ENCODE assay signal across 26 mouse cellular contexts in the genomic region with DNA sequence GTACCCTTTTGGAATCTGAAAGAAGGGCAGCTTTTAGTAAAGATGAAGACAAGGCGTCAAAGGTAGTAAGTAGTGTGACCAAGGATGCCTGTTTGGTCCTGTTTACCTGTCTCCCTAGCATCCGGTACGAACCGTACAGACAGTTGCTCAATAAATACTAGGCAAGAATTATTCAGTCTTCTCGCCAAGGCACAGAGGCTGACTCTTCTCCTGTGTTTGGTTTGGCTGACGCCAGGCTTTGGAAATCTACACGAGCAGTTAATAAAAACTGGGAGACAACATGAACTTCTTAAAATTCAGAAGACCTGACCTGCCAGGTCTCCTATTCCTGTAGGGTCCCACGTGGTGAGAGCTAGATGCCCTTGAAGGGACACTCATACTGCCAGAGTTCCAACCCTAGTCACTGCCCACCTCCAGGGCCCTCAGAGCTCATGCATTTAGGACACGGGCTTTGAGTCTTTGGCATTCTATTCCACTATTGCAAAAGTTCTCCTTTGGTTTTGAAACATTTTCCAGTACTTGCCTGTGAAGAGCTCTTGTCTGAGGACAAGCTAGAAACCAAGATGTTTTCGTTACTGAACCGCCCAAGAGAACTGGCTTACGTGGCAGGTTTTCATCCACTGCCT. TPM values are rescaled to one million over a fixed set of nuclear protein-coding genes. Genes with fewer than 3 reads are reported as not detected.
DNase-seq lines count a peak whose midpoint lies in the region; ATAC-seq and TF ChIP-seq lines count a peak whose summit lies in the region.
"Had no signal": no experiment of that assay in that cellular context is flagged by ENCODE, and none has a peak within 500 bp of the region (broad histone marks: within the 10 kb centered on the region; RNA-seq: fewer than 3 reads in every experiment).

No protein-coding gene starts in this region.

- DNase-seq in forebrain, embryonic 11.5 days (ENCODE audit: low spot score) = peak; percentile 16
- DNase-seq in forebrain, postnatal 0 days = no peak
- peak; percentile 1 for DNase-seq in kidney, postnatal 10 days
- no peak for DNase-seq in kidney, adult 9 months
- DNase-seq in fat pad, adult 2 months (ENCODE audit: extremely low read depth, low read depth, low spot score) = peak; percentile 96
- DNase-seq in lung, postnatal 10 days = peak; percentile 27
- DNase-seq in gastrocnemius, postnatal 4 days (ENCODE audit: low spot score in 2 of 2) = no peak
- DNase-seq in thymus, postnatal 25 days = no peak
- DNase-seq: adrenal gland, adult 2 months; adrenal gland, postnatal 25 days; B cell, adult 2 months; cerebellum, adult 2 months; cerebellum, postnatal 14 days; embryo, embryonic 11 days; gastrocnemius, postnatal 25 days; heart, postnatal 10 days; heart, postnatal 4 days had no signal

- no peak overlapping the region for H3K4me3 ChIP-seq in forebrain, embryonic 11.5 days (ENCODE audit: low read depth, low read length)
- H3K4me3 ChIP-seq in forebrain, postnatal 0 days (ENCODE audit: low read depth, low read length) = no peak overlapping the region
- H3K4me3 ChIP-seq: embryonic facial prominence, embryonic 15.5 days; erythroblast, embryonic 14.5 days; forebrain, embryonic 12.5 days; hindbrain, embryonic 12.5 days had no signal

- ATAC-seq in forebrain, embryonic 11.5 days (replicated peaks; ENCODE audit: low FRiP score) = no peak
- ATAC-seq in forebrain, postnatal 0 days = no peak
- ATAC-seq: forebrain, embryonic 16.5 days; hindbrain, embryonic 16.5 days; inflammation-experienced regulatory T-cells, adult 6 months had no signal

- H3K4me1 ChIP-seq in forebrain, embryonic 11.5 days (replicated peaks; ENCODE audit: control insufficient read depth, insufficient read depth, low read length) = no peaks in the 10 kb centered on the region
- no peaks in the 10 kb centered on the region for H3K4me1 ChIP-seq in forebrain, postnatal 0 days (ENCODE audit: insufficient read depth)
- H3K4me1 ChIP-seq: embryonic facial prominence, embryonic 15.5 days; forebrain, embryonic 12.5 days; hindbrain, embryonic 12.5 days had no signal

- TF ChIP-seq CTCF in forebrain, postnatal 0 days (IDR thresholded peaks at IDR 0.05; ENCODE audit: low read depth) = no peak

- no peaks in the 10 kb centered on the region for H3K27me3 ChIP-seq in forebrain, embryonic 11.5 days (ENCODE audit: control insufficient read depth, insufficient read depth, low read length)
- H3K27me3 ChIP-seq in forebrain, postnatal 0 days (ENCODE audit: insufficient read depth, low read length) = no peaks in the 10 kb centered on the region
- H3K27me3 ChIP-seq: embryonic facial prominence, embryonic 15.5 days; forebrain, embryonic 12.5 days; hindbrain, embryonic 12.5 days had no signal

- no peak overlapping the region for H3K4me2 ChIP-seq in forebrain, embryonic 11.5 days (ENCODE audit: low read depth, low read length, severe bottlenecking)
- H3K4me2 ChIP-seq in forebrain, postnatal 0 days (ENCODE audit: low read depth) = no peak overlapping the region
- H3K4me2 ChIP-seq: embryonic facial prominence, embryonic 15.5 days; forebrain, embryonic 12.5 days; hindbrain, embryonic 12.5 days had no signal

- H3K9ac ChIP-seq in forebrain, embryonic 11.5 days (ENCODE audit: low read length) = no peak overlapping the region
- H3K9ac ChIP-seq in forebrain, postnatal 0 days = no peak overlapping the region
- H3K9ac ChIP-seq: embryonic facial prominence, embryonic 15.5 days; forebrain, embryonic 12.5 days; hindbrain, embryonic 12.5 days had no signal

- H3K9me3 ChIP-seq in forebrain, embryonic 11.5 days (ENCODE audit: control insufficient read depth, low read length) = no peaks in the 10 kb centered on the region
- no peaks in the 10 kb centered on the region for H3K9me3 ChIP-seq in forebrain, postnatal 0 days (ENCODE audit: low read length)
- H3K9me3 ChIP-seq: embryonic facial prominence, embryonic 15.5 days; forebrain, embryonic 12.5 days; hindbrain, embryonic 12.5 days had no signal

- no peaks in the 10 kb centered on the region for H3K36me3 ChIP-seq in forebrain, embryonic 11.5 days (ENCODE audit: control insufficient read depth, insufficient read depth, low read length)
- H3K36me3 ChIP-seq in forebrain, postnatal 0 days (ENCODE audit: insufficient read depth) = no peaks in the 10 kb centered on the region
- H3K36me3 ChIP-seq: embryonic facial prominence, embryonic 15.5 days; forebrain, embryonic 12.5 days; hindbrain, embryonic 12.5 days had no signal

- no peak overlapping the region for H3K27ac ChIP-seq in forebrain, embryonic 11.5 days (ENCODE audit: low read depth, low read length)
- no peak overlapping the region for H3K27ac ChIP-seq in forebrain, postnatal 0 days (ENCODE audit: low read depth, low read length)
- H3K27ac ChIP-seq: embryonic facial prominence, embryonic 15.5 days; forebrain, embryonic 12.5 days; hindbrain, embryonic 12.5 days had no signal

- WGBS in forebrain, embryonic 11.5 days = 87% methylated on average over 12 of the region's 12 CpGs
- 87% methylated on average over 12 of the region's 12 CpGs for WGBS in forebrain, postnatal 0 days

RNA-seq across cellular contexts. Expression of a gene that starts 23.6 kb away (rescaled TPM):
- polyA plus RNA-seq in forebrain, embryonic 11.5 days (2014; fragmentation: Nextera tagmentation; extraction: Ambion mirVana) = 8.1 and 9.3 TPM in 2 replicates
- 18.1 and 20.4 TPM in 2 replicates for total RNA-seq in forebrain, postnatal 0 days (2014; rRNA removed)
- 8.6 and 11.1 TPM in 2 replicates for polyA plus RNA-seq in forebrain, postnatal 0 days (2015; fragmentation: Nextera tagmentation; extraction: Ambion mirVana)
- total RNA-seq in gastrocnemius, postnatal 4 days (2021) = 10 to 100 TPM; 19.4 to 22.8 TPM

RNA-seq across cellular contexts. Expression of a gene that starts 34.9 kb away (rescaled TPM):
- 0.39 and 0.43 TPM in 2 replicates for polyA plus RNA-seq in forebrain, embryonic 11.5 days (2014; fragmentation: Nextera tagmentation; extraction: Ambion mirVana)
- 6.8 and 11.3 TPM in 2 replicates for total RNA-seq in forebrain, postnatal 0 days (2014; rRNA removed)
- 2.1 and 3.8 TPM in 2 replicates for polyA plus RNA-seq in forebrain, postnatal 0 days (2015; fragmentation: Nextera tagmentation; extraction: Ambion mirVana)
- 10 to 100 TPM in 1 of 2 experiments, 1 to 10 TPM in 1; 9.2 to 13.4 TPM for total RNA-seq in gastrocnemius, postnatal 4 days (2021)
- total RNA-seq: common myeloid progenitor, adult 5-6 weeks; MEL had no signal
- polyA plus RNA-seq: erythroblast, embryonic 14.5 days had no signal

Comparison
In these comparisons a context has a peak if more than half of its experiments do, and no peak if none do; other contexts are left out.
1. DNase-seq: peak in forebrain, embryonic 11.5 days (single experiment), kidney, postnatal 10 days (single experiment), fat pad, adult 2 months (single experiment) and lung, postnatal 10 days (single experiment); none in forebrain, postnatal 0 days (single experiment), kidney, adult 9 months (single experiment), gastrocnemius, postnatal 4 days (0 of 2) and thymus, postnatal 25 days (single experiment).